Mouse (Mus musculus) NIH3T3 (cell line): ENCODE measurements around the gene Tmbim6.

Source experiments
- DNase-seq: peaks from one replicate; pipeline ENCODE4 v3.0.0-alpha.2; 2012; ENCODE audit warnings: low read depth

Tmbim6 gene

GRCm38 (mm10) chr15:99384071-99384470 is 8.6 kb upstream of the Tmbim6 start:
- DNase-seq: no peak

- peak; percentile 67 for DNase-seq
These were observed 6.6 kb upstream of the Tmbim6 start for GRCm38 (mm10) chr15:99386110-99386509.

GRCm38 (mm10) chr15:99386796-99387195 is 5.9 kb upstream of the Tmbim6 start:
- no peak for DNase-seq

- no peak for DNase-seq
These were observed 4.7 kb upstream of the Tmbim6 start for GRCm38 (mm10) chr15:99387976-99388375.

GRCm38 (mm10) chr15:99390472-99391401 is 1.9 kb upstream of the Tmbim6 start:
- DNase-seq: no peak

GRCm38 (mm10) chr15:99391975-99392374 is 707 bp upstream of the Tmbim6 start:
- no peak for DNase-seq

- DNase-seq: no peak
These were observed 937 bp downstream of the Tmbim6 start for GRCm38 (mm10) chr15:99393386-99394252.

- DNase-seq: no peak
These were observed 3.8 kb downstream of the Tmbim6 start for GRCm38 (mm10) chr15:99396462-99396861.

GRCm38 (mm10) chr15:99396875-99397274 is 4.2 kb downstream of the Tmbim6 start:
- DNase-seq: no peak

GRCm38 (mm10) chr15:99397622-99398021 is 4.9 kb downstream of the Tmbim6 start:
- no peak for DNase-seq

- DNase-seq: no peak
These were observed 7.0 kb downstream of the Tmbim6 start for GRCm38 (mm10) chr15:99399503-99400245.

- DNase-seq: peak; percentile 41
These were observed 7.9 kb downstream of the Tmbim6 start for GRCm38 (mm10) chr15:99400602-99401001.

GRCm38 (mm10) chr15:99403159-99403889 is 10.6 kb downstream of the Tmbim6 start:
- DNase-seq: no peak

- no peak for DNase-seq
These were observed 12.5 kb downstream of the Tmbim6 start for GRCm38 (mm10) chr15:99405150-99405549.

- no peak for DNase-seq
These were observed 14.4 kb downstream of the Tmbim6 start for GRCm38 (mm10) chr15:99406986-99407570.

- no peak for DNase-seq
These were observed 16.2 kb downstream of the Tmbim6 start for GRCm38 (mm10) chr15:99408845-99409244.

GRCm38 (mm10) chr15:99411747-99412146 is 19.1 kb downstream of the Tmbim6 start:
- DNase-seq: no peak

- DNase-seq: peak; percentile 79
These were observed 23.1 kb downstream of the Tmbim6 start for GRCm38 (mm10) chr15:99415793-99416192.

GRCm38 (mm10) chr15:99416348-99416882 is 23.7 kb downstream of the Tmbim6 start:
- peak; percentile 97 for DNase-seq

GRCm38 (mm10) chr15:99416957-99417356 is 24.3 kb downstream of the Tmbim6 start:
- peak; percentile 59 for DNase-seq
